Mouse (Mus musculus) CD8-positive naive resting alpha-beta T cell, adult 2 months (primary cell): ENCODE measurements around the gene Foxc1.

Experiments used
- DNase-seq, 2 experiments: peaks; one replicate each; pipeline ENCODE4 v3.0.0; 2022; ENCODE audit warnings: low read depth in 2 of 2, low spot score in 2 of 2

Gene Foxc1

GRCm38 (mm10) chr13:31806428-31806832 is at the start of gene Foxc1:
Gene Foxc1 (plus strand): TSS chr13:31806633.
- no peak for DNase-seq

DNA sequence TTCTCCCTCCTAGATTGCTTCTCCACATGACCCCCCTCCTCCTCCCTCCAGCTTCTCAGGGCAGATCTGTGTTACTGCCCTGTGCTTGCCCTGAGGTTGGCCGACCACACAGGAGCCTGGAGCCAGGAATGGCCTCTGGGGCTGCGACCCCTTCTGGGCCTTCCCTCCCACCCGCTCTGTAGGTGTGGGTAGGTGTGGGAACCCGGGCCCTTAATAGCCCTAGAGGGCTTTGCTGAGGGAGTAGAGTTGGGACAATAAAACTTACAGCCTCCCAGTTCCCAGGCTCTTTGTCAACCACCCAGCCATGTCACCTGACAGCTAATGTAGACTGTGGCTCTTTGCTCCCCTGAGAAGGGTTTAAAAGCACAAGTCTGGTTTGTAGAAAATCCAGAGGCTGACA is 46.0 kb upstream of the Foxc1 start:
- no peak for DNase-seq

- DNase-seq = no peak
Observed at GRCm38 (mm10) chr13:31761057-31761456, 45.4 kb upstream of the Foxc1 start.

- DNase-seq = no peak
Observed at GRCm38 (mm10) chr13:31764419-31764818, 42.0 kb upstream of the Foxc1 start.

DNA sequence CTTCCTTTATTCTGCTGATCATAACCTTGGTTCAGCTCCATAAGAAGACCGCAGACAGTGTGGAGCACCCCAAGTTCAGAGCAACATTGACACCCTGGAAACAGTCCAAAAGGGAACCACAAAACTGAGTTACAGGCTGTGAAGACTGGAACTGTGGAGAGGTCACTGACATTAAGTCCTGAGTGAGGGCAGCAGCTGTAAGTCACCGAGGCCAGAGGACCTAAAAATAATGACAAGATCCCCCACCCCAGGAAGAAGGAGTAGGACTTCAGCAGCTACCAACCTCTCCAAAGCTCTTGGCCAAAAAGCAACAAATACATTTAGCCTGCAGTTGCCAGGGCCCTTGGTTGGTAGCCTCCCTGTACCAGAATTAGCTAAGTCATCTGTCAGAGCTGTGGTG is 40.9 kb upstream of the Foxc1 start:
- no peak for DNase-seq

GRCm38 (mm10) chr13:31772882-31773281 is 33.6 kb upstream of the Foxc1 start:
- DNase-seq = no peak

DNA sequence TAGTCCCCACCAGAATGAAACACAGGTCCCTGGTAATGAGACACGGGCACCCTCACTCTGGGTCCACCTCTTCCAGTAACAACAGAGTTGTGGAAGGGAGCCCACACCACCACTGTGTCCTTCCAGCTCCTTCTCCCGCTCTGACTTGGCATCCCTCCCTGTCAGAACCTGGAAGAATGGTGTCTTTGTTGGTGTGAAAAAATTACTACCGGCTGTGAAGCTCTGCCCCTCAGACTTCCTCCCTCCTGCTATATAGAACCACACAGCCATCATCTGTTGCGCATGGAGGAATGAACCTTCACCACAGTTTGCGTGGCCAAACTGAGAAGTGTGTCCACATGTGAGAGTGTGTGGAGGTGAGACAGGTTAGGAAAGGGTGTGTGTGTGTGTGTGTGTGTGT is 30.7 kb upstream of the Foxc1 start:
- no peak for DNase-seq

DNA sequence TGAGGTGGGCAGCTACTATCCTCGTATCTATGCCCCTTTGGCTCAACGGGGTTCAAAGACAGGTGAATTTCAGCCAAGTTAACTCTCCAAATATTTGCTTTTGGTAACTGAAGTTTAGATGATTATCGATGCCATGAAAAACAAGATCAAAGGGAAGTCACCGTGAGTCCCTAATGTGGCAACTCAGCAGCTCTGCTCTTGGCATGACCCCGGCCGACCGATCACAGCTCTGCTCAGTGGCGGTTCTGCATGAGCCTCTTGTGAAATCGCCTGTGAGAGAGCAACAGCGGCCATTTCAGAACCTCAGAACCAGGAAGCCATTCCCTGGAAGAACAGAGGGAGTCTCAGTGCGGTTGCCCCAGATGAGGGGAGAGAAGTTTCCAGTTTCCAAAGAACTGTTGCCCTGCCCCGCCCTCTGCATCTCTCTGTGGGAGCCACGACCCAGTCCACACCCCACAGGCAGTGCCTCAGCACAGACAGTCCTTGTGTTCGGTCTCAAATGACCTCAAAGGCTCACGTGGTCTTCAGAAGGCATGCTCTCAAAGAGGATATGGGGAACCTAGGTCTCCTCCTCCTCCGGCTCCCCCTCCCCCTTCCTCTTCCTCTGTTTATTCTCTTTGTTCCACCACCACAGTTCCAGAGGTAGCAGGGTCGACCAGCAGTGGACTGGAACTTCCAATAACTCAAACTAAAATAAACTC is 27.0 kb upstream of the Foxc1 start:
- DNase-seq = no peak

DNA sequence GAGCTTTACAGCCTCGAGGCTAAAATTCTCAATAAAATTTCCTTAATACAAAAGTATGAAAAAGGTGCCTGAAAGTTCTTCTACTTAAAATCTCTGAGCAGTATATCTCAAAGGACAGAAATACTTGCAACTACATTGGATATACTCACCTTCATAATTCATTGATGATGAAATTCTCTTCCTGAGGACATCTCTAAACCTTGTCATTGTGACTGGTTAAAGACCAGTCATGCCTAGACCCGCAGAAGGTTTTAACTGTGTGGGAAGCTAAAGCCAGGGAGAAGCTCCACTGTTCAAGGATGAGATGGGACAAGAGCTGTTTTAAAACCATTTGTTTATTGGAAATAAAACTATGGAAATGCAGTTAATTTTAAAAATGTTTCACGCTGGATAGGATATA is 26.1 kb upstream of the Foxc1 start:
- DNase-seq = no peak

DNA sequence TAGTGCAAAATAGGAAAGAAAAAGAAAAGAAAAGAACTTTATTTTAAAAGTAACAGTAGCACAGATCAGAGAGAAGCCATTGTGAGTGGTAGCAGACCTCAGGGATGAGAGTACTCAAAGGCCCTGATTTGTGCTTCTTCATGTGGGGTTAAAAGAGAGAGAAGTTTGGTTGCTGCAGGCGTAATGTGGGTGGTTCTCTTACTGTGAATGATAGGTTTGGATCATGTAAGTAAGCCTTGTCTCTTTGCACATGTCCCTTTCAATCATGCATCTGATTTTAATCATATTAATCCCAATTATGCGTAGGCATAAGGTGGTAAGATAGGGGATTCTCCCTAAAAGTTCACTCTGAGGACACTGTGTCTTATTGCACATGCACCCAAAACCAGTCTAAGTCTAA is 24.4 kb upstream of the Foxc1 start:
- DNase-seq = no peak

DNA sequence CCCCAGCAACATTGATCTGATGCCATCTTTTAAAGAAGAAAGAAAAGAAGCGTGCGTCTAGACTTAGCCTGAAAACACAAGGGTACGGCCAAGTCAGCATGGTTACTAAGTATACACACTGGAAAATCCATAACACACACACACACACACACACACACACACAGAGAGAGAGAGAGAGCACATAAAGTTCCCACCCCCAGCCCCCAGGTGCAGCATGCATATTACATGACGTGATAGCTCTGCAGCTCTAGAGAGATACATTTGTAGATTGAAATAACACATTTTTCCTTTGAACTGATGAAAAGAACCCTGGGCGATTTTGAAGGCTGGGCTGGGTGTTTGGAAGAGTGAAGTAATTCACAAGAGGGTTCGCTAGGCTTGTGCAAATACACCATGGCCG is 21.7 kb upstream of the Foxc1 start:
- DNase-seq = no peak

DNA sequence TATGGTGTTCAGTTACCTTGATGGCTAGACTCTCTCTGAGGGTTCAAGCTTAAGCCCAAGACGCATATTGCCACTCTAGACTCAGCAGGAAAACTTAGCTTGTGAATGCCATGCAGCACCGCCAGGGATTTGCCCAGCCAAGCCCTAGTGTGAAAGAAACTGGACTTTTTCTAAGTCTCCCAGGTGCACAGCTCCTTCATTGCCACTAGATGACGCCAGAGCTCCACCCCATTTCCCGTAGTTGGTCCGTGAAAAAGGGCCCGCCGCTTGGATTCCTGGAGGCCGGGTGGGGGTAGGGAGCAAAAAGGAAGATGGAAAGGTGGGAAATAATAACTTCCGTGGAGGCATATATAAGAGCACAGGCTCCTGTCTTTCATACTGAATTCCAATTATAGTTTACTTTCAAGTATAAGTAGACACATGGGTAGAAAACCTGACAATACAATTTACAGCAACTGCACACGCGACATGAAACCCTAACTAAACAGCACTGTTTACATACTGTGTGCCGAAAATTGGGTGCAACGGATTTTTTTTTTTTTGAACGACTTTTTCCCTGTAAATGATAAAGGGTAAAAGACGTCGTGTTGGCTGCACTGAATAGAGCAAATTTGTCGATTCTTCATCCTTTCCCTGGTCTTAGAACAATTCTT is 13.8 kb upstream of the Foxc1 start:
- no peak for DNase-seq

DNA sequence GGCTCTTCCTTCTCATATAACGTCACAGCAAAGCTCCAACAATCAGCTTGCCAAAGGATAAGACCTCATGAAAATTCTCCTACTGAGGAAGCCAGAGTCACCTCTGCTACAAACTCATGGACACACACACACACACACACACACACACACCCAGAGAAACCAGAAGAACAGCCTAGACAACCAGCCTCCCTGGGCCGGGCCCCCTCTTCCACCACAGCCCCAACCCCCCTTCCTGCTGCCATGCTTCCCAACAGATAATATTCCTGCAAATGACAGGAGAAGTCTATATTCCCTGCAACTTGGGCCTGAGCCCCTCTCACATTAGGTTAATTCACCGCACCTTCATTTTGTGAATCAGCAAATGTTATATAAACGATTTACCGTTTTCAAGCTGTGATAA is 13.3 kb upstream of the Foxc1 start:
- DNase-seq = no peak

- DNase-seq = no peak
Observed at GRCm38 (mm10) chr13:31797346-31797745, 9.1 kb upstream of the Foxc1 start.

DNA sequence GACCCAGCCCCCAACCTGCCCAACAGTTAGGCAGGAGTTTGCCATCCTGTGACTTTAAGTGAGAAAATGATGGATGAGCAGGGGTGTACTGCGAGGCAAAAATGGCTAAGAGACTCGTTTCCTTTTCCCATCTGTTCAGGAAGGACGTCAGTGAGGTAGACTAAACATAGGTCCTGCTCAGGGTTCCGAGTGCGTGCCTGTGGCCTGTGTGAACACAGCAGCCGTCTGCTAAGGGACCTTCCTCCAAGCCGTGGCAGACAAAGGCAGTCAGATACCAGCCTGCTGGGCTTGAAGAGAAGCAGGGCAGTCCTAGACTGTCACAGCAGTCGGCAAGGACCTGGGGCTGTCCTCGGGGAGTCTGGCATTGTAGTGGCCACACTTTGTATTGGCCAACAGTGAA is 8.4 kb upstream of the Foxc1 start:
- no peak for DNase-seq

DNA sequence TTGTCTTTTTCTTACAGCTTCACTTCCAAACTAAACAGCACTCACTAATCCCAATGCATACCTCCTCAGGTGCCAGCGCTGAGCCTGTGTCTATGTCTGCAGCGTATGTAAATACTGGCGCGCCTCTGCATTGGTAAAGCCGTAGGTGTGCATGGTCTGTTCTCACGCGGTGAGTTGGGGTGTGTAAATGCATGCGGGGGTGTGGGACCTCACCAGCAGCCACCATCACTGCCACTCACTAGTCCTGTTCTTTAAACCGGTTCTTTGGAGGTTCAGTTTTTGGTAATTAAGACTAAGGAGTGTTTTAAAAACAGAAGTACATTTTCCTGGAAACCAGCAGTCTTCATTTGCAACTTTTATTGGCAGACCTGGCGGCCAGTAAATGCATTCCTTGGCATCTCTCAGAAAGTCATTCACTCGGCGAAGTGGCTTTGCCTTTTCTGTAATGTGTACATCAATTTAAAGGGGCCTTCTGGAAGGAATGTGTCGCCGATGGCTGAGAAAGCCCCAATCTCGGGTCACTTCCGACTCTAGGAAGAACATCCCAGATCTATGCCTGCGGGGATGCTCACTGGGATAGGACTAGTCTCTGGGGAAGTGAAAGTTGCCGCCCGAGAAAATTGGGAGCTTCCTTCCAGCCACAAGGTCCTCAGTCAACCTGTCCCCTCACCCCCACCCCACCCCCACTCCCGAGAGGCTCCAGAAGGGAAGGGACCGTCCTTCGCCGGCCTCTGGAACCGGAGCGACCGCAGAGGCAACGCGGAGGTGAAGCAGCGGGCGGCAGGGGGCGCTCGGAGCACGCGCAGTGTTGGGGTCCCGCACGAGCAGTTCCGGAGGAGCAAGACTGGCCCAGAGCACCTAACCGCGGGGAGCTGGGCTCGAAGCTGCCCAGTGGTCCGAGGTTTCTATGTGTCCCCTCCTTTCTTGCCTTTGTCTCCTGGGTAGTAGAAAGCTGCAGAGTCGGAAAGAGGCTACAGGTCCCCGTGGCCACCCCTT is 5.6 kb upstream of the Foxc1 start:
- peak; percentile 21 to 36 for DNase-seq

DNA sequence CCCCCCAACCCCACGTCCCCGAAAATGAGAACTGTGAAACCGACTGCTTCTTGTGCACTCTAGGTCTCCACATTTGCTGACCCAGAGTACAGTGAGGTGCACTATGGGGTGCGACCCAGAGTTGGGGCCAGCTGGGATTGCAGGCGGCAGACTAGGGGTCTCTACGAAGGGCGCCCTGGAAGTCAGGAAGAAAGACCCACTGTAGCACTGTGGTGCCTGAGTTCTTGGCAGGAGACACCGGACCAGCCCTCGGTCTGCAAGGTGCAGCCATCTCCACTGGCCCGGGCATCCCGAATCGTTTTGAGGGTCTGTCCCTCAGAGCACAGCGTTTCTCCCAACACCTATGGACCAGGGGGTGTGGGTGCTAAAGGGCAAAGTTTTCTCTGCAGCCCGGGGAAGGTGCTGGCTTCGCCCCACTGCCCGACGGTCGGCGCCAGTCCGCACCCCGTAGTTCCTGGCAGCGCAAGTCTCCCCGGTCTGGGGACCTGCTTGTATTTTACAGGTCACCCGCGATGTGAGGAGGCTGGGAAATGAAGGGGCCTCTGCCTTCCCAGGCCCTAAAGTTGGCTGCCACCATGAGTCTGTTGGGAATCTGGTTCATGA is 4.6 kb upstream of the Foxc1 start:
- DNase-seq = no peak

GRCm38 (mm10) chr13:31802447-31802846 is 4.0 kb upstream of the Foxc1 start:
- DNase-seq = no peak

DNA sequence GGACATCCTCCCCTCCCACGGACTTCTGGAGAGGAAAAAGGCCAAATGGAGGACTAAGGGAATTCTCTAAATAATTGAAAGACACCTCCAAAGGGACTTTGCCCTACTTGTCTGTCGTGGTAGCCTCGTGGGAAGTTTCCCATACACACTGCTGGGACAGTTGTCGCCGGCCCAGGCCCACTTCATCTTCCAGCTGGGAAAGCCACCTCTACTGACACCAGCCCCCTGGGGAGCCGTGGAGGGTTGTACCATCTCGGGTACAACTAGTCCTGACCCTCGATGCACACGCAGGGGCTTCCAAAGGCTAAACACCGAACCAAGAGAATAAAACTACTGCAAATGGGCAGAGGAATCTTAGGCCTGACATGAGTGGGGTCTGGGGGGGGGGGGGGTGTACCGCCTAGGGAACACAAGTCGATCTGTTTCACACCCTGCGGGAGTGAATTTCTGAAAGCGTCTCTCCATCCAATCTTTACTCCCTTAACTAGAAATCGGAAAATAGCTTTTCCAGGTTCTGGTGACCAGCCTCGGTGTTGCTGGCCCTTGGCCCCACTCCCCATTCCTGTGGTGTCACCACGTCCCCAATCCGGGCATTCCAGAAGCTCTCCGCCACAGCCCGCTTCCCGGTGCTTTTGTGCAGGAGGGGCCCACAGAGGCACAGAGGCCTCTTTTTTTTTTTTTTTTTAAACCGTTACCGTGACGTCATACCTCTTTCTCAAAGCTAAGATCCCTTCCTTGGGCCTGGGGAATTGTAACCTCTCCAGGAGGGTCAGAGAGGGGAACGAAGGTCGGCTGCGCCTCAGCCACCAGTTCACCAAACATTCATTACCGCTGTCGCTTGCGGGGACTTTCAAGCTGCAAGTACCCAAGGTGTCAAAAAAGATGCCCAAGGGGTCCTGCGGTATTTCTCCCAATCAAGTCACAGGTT is 3.0 kb upstream of the Foxc1 start:
- no peak for DNase-seq

DNA sequence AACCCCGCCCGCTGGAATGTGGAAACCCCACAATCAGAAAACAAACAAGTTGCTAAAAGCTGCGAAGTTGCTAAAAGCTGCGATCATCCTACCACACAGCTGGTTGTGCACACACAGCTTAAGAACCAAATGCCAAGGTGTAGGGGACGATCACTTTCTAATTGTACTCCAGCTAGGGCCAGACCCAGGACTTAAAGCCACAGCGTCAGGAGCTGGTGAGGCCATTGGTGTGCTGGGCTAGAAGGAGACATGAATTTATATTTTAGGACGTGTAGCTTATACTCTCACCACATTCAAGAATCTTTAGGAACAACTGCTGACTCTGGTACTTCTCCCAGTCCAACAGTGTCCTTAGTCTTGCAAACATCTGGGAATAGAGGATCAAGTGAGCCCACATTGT is 1.9 kb upstream of the Foxc1 start:
- no peak for DNase-seq
